ENCODE assay signal across 9 mouse cellular contexts in genomic region chr19:37237712-37238437, GRCm38 (mm10). TPM values are rescaled to one million over a fixed set of nuclear protein-coding genes. Genes with fewer than 3 reads are reported as not detected.
A peak's percentile ranks its signal among the peaks of the same experiment; 100 is the strongest.
DNase-seq lines count a peak whose midpoint lies in the region; ATAC-seq lines count a peak whose summit lies in the region.
"Had no signal": no experiment of that assay in that cellular context is flagged by ENCODE, and none has a peak within 500 bp of the region (broad histone marks: within the 10 kb centered on the region; RNA-seq: fewer than 3 reads in every experiment).

No protein-coding gene starts in this region.

- no peak overlapping the region for H3K9ac ChIP-seq in forebrain, embryonic 16.5 days (replicated peaks; ENCODE audit: low read depth, low read length)
- no peak overlapping the region for H3K9ac ChIP-seq in midbrain, embryonic 11.5 days (ENCODE audit: low read length)

- H3K4me1 ChIP-seq in forebrain, embryonic 16.5 days (replicated peaks; ENCODE audit: control insufficient read depth, insufficient read depth, low read length): peaks cover 14% of the 10 kb centered on the region
- peaks cover 4% of the 10 kb centered on the region for H3K4me1 ChIP-seq in midbrain, embryonic 11.5 days (ENCODE audit: control insufficient read depth, insufficient read depth, low read length)

- no peaks in the 10 kb centered on the region for H3K36me3 ChIP-seq in forebrain, embryonic 16.5 days (ENCODE audit: control insufficient read depth, insufficient read depth)
- H3K36me3 ChIP-seq in midbrain, embryonic 11.5 days (ENCODE audit: control insufficient read depth, insufficient read depth, low read length): no peaks in the 10 kb centered on the region

- H3K4me2 ChIP-seq in forebrain, embryonic 16.5 days (ENCODE audit: low read length): peak overlapping the region; percentile 24; the same call in 1 of the 2 replicates
- H3K4me2 ChIP-seq in midbrain, embryonic 11.5 days: no peak overlapping the region

- H3K4me3 ChIP-seq in forebrain, embryonic 16.5 days (replicated peaks; ENCODE audit: low read length): no peak overlapping the region
- no peak overlapping the region for H3K4me3 ChIP-seq in midbrain, embryonic 11.5 days (ENCODE audit: low read depth, low read length)

- no peaks in the 10 kb centered on the region for H3K9me3 ChIP-seq in forebrain, embryonic 16.5 days (ENCODE audit: control insufficient read depth, low read length)
- H3K9me3 ChIP-seq in midbrain, embryonic 11.5 days (ENCODE audit: control insufficient read depth, low read length): no peaks in the 10 kb centered on the region

- no peak for ATAC-seq in forebrain, embryonic 16.5 days
- ATAC-seq in midbrain, embryonic 11.5 days (ENCODE audit: low FRiP score): peak; percentile 38; the same call in 1 of the 2 replicates

- DNase-seq in ES-CJ7 (ENCODE audit: low read depth, low spot score) (peak; percentile 27), NIH3T3 (ENCODE audit: low read depth) (peak; percentile 27)
- peak; percentile 86 for DNase-seq in midbrain, embryonic 11.5 days (ENCODE audit: low spot score, missing footprints)
- DNase-seq in thymus, postnatal 14 days: no peak
- DNase-seq in adrenal gland, adult 18-20 months (ENCODE audit: low spot score in 2 of 2): no peak
- no peak for DNase-seq in frontal cortex, postnatal 14 days (ENCODE audit: low spot score in 2 of 2)
- DNase-seq: cerebellum, adult 11-12 months; kidney, adult 11 months had no signal

- 8% methylated on average over 15 of the region's 15 CpGs for WGBS in forebrain, embryonic 16.5 days
- WGBS in midbrain, embryonic 11.5 days: 8% methylated on average over 15 of the region's 15 CpGs

- peaks cover 10% of the 10 kb centered on the region for H3K27me3 ChIP-seq in forebrain, embryonic 16.5 days (replicated peaks; ENCODE audit: control insufficient read depth, insufficient read depth, low read length)
- H3K27me3 ChIP-seq in midbrain, embryonic 11.5 days (ENCODE audit: control insufficient read depth, insufficient read depth, low read length): peaks cover 21% of the 10 kb centered on the region

- H3K27ac ChIP-seq in forebrain, embryonic 16.5 days (ENCODE audit: low read length): no peak overlapping the region
- no peak overlapping the region for H3K27ac ChIP-seq in midbrain, embryonic 11.5 days (ENCODE audit: low read depth, low read length)

RNA-seq across cellular contexts. Expression of gene Cpeb3, which starts 29.5 kb away (rescaled TPM):
- 7.0 and 9.8 TPM in 2 replicates for polyA plus RNA-seq in forebrain, embryonic 16.5 days (2015; fragmentation: Nextera tagmentation; extraction: Ambion mirVana)
- polyA plus RNA-seq in midbrain, embryonic 11.5 days (2014; fragmentation: Nextera tagmentation; extraction: Ambion mirVana): 2.9 and 3.1 TPM in 2 replicates
- 10 to 100 TPM; 14.4 to 15.5 TPM for total RNA-seq in adrenal gland, adult 18-20 months (2021)

RNA-seq across cellular contexts. Expression of gene March5, which starts 30.5 kb away (rescaled TPM):
- polyA plus RNA-seq in forebrain, embryonic 16.5 days (2015; fragmentation: Nextera tagmentation; extraction: Ambion mirVana): 111 and 130 TPM in 2 replicates
- 155 and 159 TPM in 2 replicates for polyA plus RNA-seq in midbrain, embryonic 11.5 days (2014; fragmentation: Nextera tagmentation; extraction: Ambion mirVana)
- total RNA-seq in adrenal gland, adult 18-20 months (2021): 100 to 1,000 TPM; 116 to 137 TPM

Comparison
In these comparisons a context has a peak if more than half of its experiments do, and no peak if none do; other contexts are left out.
1. DNase-seq: peak in ES-CJ7 (single experiment), NIH3T3 (single experiment) and midbrain, embryonic 11.5 days (single experiment); none in thymus, postnatal 14 days (single experiment), adrenal gland, adult 18-20 months (0 of 2) and frontal cortex, postnatal 14 days (0 of 2).